Mouse (Mus musculus): ENCODE data around the gene Hypk. TPM values are rescaled to one million over a fixed set of nuclear protein-coding genes. Genes with fewer than 3 reads are reported as not detected.

Gene Hypk
- polyA plus RNA-seq (2014; fragmentation: Nextera tagmentation; extraction: Ambion mirVana) = 87.4 and 97.0 TPM in 2 replicates

GRCm38 (mm10) chr2:121452990-121453389 is at the start of gene Hypk:
Hypk (plus strand) TSS chr2:121453290.
- ATAC-seq (ENCODE audit: insufficient read depth) = no peak
- WGBS = 62% methylated on average over 4 of the region's 4 CpGs
- peaks cover 4% of the 10 kb centered on the region; the same call in 1 of the 2 replicates for H3K4me1 ChIP-seq (ENCODE audit: insufficient read depth)
- H3K9me3 ChIP-seq (ENCODE audit: low read depth, low read length) = no peaks in the 10 kb centered on the region
- no peak for TF ChIP-seq CTCF (IDR thresholded peaks at IDR 0.05; ENCODE audit: low read depth)
- no peak within 1 kb of the TSS for H3K27ac ChIP-seq (ENCODE audit: low read depth)
- H3K36me3 ChIP-seq (ENCODE audit: insufficient read depth) = peaks cover 32% of the 10 kb centered on the region
- no peak within 1 kb of the TSS for H3K4me3 ChIP-seq (ENCODE audit: low read depth, low read length)
- no peaks in the 10 kb centered on the region for H3K27me3 ChIP-seq (ENCODE audit: insufficient read depth, low read length)
- no peak within 1 kb of the TSS for H3K4me2 ChIP-seq
- no peak for DNase-seq
- peak within 1 kb of the TSS; percentile 13; the same call in 1 of the 2 replicates for H3K9ac ChIP-seq

- no peak for ATAC-seq (ENCODE audit: insufficient read depth)
- Histone ChIP-seq H3K27ac (ENCODE audit: low read depth) (no peak overlapping the region), H3K36me3 (ENCODE audit: insufficient read depth) (no peaks in the 10 kb centered on the region), H3K9ac (no peak overlapping the region), H3K4me1 (ENCODE audit: insufficient read depth) (no peaks in the 10 kb centered on the region), H3K4me2 (no peak overlapping the region), H3K9me3 (ENCODE audit: low read depth, low read length) (no peaks in the 10 kb centered on the region), H3K27me3 (ENCODE audit: insufficient read depth, low read length) (no peaks in the 10 kb centered on the region), H3K4me3 (ENCODE audit: low read depth, low read length) (no peak overlapping the region)
- TF ChIP-seq CTCF (IDR thresholded peaks at IDR 0.05; ENCODE audit: low read depth) = no peak
- DNase-seq = no peak
Observed at GRCm38 (mm10) chr2:121403296-121403695, 49.8 kb upstream of the Hypk start.

- Histone ChIP-seq H3K9ac (no peak overlapping the region), H3K27ac (ENCODE audit: low read depth) (no peak overlapping the region), H3K4me2 (no peak overlapping the region), H3K4me3 (ENCODE audit: low read depth, low read length) (no peak overlapping the region), H3K36me3 (ENCODE audit: insufficient read depth) (no peaks in the 10 kb centered on the region), H3K4me1 (ENCODE audit: insufficient read depth) (no peaks in the 10 kb centered on the region), H3K27me3 (ENCODE audit: insufficient read depth, low read length) (no peaks in the 10 kb centered on the region), H3K9me3 (ENCODE audit: low read depth, low read length) (no peaks in the 10 kb centered on the region)
- WGBS = 26% methylated on average over 4 of the region's 4 CpGs
- DNase-seq = peak; percentile 45
- peak; percentile 55 for TF ChIP-seq CTCF (IDR thresholded peaks at IDR 0.05; ENCODE audit: low read depth)
- no peak for ATAC-seq (ENCODE audit: insufficient read depth)
Observed at GRCm38 (mm10) chr2:121408160-121408559, 44.9 kb upstream of the Hypk start.

- H3K27me3 ChIP-seq (ENCODE audit: insufficient read depth, low read length) = no peaks in the 10 kb centered on the region
- TF ChIP-seq CTCF (IDR thresholded peaks at IDR 0.05; ENCODE audit: low read depth) = no peak
- H3K4me2 ChIP-seq = peak overlapping the region; percentile 78
- peak overlapping the region; percentile 99 for H3K27ac ChIP-seq (ENCODE audit: low read depth)
- peak overlapping the region; percentile 100 for H3K9ac ChIP-seq
- peak; percentile 52 for DNase-seq
- peak overlapping the region; percentile 99 for H3K4me3 ChIP-seq (ENCODE audit: low read depth, low read length)
- no peaks in the 10 kb centered on the region for H3K9me3 ChIP-seq (ENCODE audit: low read depth, low read length)
- ATAC-seq (ENCODE audit: insufficient read depth) = peak; percentile 7
- H3K4me1 ChIP-seq (ENCODE audit: insufficient read depth) = peaks cover 4% of the 10 kb centered on the region; the same call in 1 of the 2 replicates
- 7% methylated on average over 4 of the region's 4 CpGs for WGBS
- H3K36me3 ChIP-seq (ENCODE audit: insufficient read depth) = peaks cover 19% of the 10 kb centered on the region
Observed at GRCm38 (mm10) chr2:121412843-121413386, 40.2 kb upstream of the Hypk start.

GRCm38 (mm10) chr2:121413387-121414042 is 39.6 kb upstream of the Hypk start, which contains the start of the genes Pdia3 and Catsper2:
Pdia3 (plus strand) TSS chr2:121413775.
Catsper2 (minus strand) TSS chr2:121413792.
- peak; percentile 99 for ATAC-seq (ENCODE audit: insufficient read depth)
- DNase-seq = peak; percentile 98
- peaks cover 4% of the 10 kb centered on the region; the same call in 1 of the 2 replicates for H3K4me1 ChIP-seq (ENCODE audit: insufficient read depth)
- H3K36me3 ChIP-seq (ENCODE audit: insufficient read depth) = peaks cover 25% of the 10 kb centered on the region
- H3K9ac ChIP-seq = peak within 1 kb of the TSS; percentile 100
- peak within 1 kb of the TSS; percentile 99 for H3K4me3 ChIP-seq (ENCODE audit: low read depth, low read length)
- WGBS = under 1% methylated on average over 65 of the region's 68 CpGs
- TF ChIP-seq CTCF (IDR thresholded peaks at IDR 0.05; ENCODE audit: low read depth) = peak; percentile 52
- peak within 1 kb of the TSS; percentile 99 for H3K27ac ChIP-seq (ENCODE audit: low read depth)
- H3K9me3 ChIP-seq (ENCODE audit: low read depth, low read length) = no peaks in the 10 kb centered on the region
- H3K27me3 ChIP-seq (ENCODE audit: insufficient read depth, low read length) = no peaks in the 10 kb centered on the region
- H3K4me2 ChIP-seq = peak within 1 kb of the TSS; percentile 78

- WGBS = under 1% methylated on average over 32 of the region's 32 CpGs
- ATAC-seq (ENCODE audit: insufficient read depth) (peak; percentile 53), DNase-seq (peak; percentile 51)
- peak overlapping the region; percentile 99 for H3K27ac ChIP-seq (ENCODE audit: low read depth)
- H3K4me1 ChIP-seq (ENCODE audit: insufficient read depth) = peaks cover 4% of the 10 kb centered on the region; the same call in 1 of the 2 replicates
- H3K4me2 ChIP-seq = peak overlapping the region; percentile 78
- no peaks in the 10 kb centered on the region for H3K27me3 ChIP-seq (ENCODE audit: insufficient read depth, low read length)
- H3K9me3 ChIP-seq (ENCODE audit: low read depth, low read length) = no peaks in the 10 kb centered on the region
- H3K9ac ChIP-seq = peak overlapping the region; percentile 100
- TF ChIP-seq CTCF (IDR thresholded peaks at IDR 0.05; ENCODE audit: low read depth) = no peak
- peaks cover 32% of the 10 kb centered on the region for H3K36me3 ChIP-seq (ENCODE audit: insufficient read depth)
- peak overlapping the region; percentile 99 for H3K4me3 ChIP-seq (ENCODE audit: low read depth, low read length)
Observed at GRCm38 (mm10) chr2:121414139-121414685, 38.9 kb upstream of the Hypk start.

GRCm38 (mm10) chr2:121415103-121415502 is 38.0 kb upstream of the Hypk start:
- H3K4me3 ChIP-seq (ENCODE audit: low read depth, low read length) = peak overlapping the region; percentile 99
- no peaks in the 10 kb centered on the region for H3K27me3 ChIP-seq (ENCODE audit: insufficient read depth, low read length)
- peaks cover 4% of the 10 kb centered on the region; the same call in 1 of the 2 replicates for H3K4me1 ChIP-seq (ENCODE audit: insufficient read depth)
- no peaks in the 10 kb centered on the region for H3K9me3 ChIP-seq (ENCODE audit: low read depth, low read length)
- peak overlapping the region; percentile 100 for H3K9ac ChIP-seq
- WGBS = 44% methylated on average over 3 of the region's 3 CpGs
- DNase-seq = no peak
- H3K36me3 ChIP-seq (ENCODE audit: insufficient read depth) = peaks cover 38% of the 10 kb centered on the region
- ATAC-seq (ENCODE audit: insufficient read depth) = no peak
- no peak overlapping the region for H3K27ac ChIP-seq (ENCODE audit: low read depth)
- peak overlapping the region; percentile 78 for H3K4me2 ChIP-seq
- TF ChIP-seq CTCF (IDR thresholded peaks at IDR 0.05; ENCODE audit: low read depth) = no peak

Measured in lung, embryonic 14.5 days (tissue).